Mouse (Mus musculus): ENCODE measurements around the gene Cfap126. TPM values are rescaled to one million over a fixed set of nuclear protein-coding genes. Genes with fewer than 3 reads are reported as not detected.
"Not testable (repeated sequence)": the region's sequence is repeated elsewhere in the genome, so short reads cannot be mapped to it uniquely, and the experiment has no call there.

Cfap126 gene
- polyA plus RNA-seq, 1 experiment = 5.6 TPM

- not testable (repeated sequence) for H3K4me1 ChIP-seq (ENCODE audit: control insufficient read depth, insufficient read depth, low read length); H3K4me3 ChIP-seq (replicated peaks; ENCODE audit: insufficient read depth, low read depth, low read length); H3K27me3 ChIP-seq (ENCODE audit: control insufficient read depth, insufficient read depth, low read length); H3K27ac ChIP-seq (ENCODE audit: insufficient read depth, low read length)
- WGBS = 1% methylated on average over 20 of the region's 27 CpGs
- peak; percentile 31 to 44 for DNase-seq
These were observed 35.8 kb upstream of the Cfap126 start for GRCm38 (mm10) chr1:171077955-171078354.

GRCm38 (mm10) chr1:171078419-171078818, 35.3 kb upstream of the Cfap126 start:
- DNase-seq; H3K4me3 ChIP-seq (replicated peaks; ENCODE audit: insufficient read depth, low read depth, low read length): not testable (repeated sequence)

GRCm38 (mm10) chr1:171079345-171079744, 34.4 kb upstream of the Cfap126 start:
- not testable (repeated sequence) for H3K4me3 ChIP-seq (replicated peaks; ENCODE audit: insufficient read depth, low read depth, low read length); H3K27ac ChIP-seq (ENCODE audit: insufficient read depth, low read length); DNase-seq; H3K4me1 ChIP-seq (ENCODE audit: control insufficient read depth, insufficient read depth, low read length); H3K27me3 ChIP-seq (ENCODE audit: control insufficient read depth, insufficient read depth, low read length)
- WGBS = 0% methylated on average over 1 of the region's 35 CpGs

More at GRCm38 (mm10) chr1:171078419-171078818, 35.3 kb upstream of the Cfap126 start:
- H3K4me1 ChIP-seq (ENCODE audit: control insufficient read depth, insufficient read depth, low read length); H3K27me3 ChIP-seq (ENCODE audit: control insufficient read depth, insufficient read depth, low read length); H3K27ac ChIP-seq (ENCODE audit: insufficient read depth, low read length): not testable (repeated sequence)
- 16% methylated on average over 12 of the region's 12 CpGs for WGBS

- not testable (repeated sequence) for H3K27ac ChIP-seq (ENCODE audit: insufficient read depth, low read length); H3K4me3 ChIP-seq (replicated peaks; ENCODE audit: insufficient read depth, low read depth, low read length); H3K4me1 ChIP-seq (ENCODE audit: control insufficient read depth, insufficient read depth, low read length); H3K27me3 ChIP-seq (ENCODE audit: control insufficient read depth, insufficient read depth, low read length); DNase-seq
- WGBS = no CpG with 5 or more reads among the region's 43 CpGs
These were observed 33.9 kb upstream of the Cfap126 start for GRCm38 (mm10) chr1:171079825-171080224.

- H3K27me3 ChIP-seq (ENCODE audit: control insufficient read depth, insufficient read depth, low read length); H3K27ac ChIP-seq (ENCODE audit: insufficient read depth, low read length); DNase-seq; H3K4me1 ChIP-seq (ENCODE audit: control insufficient read depth, insufficient read depth, low read length); H3K4me3 ChIP-seq (replicated peaks; ENCODE audit: insufficient read depth, low read depth, low read length): not testable (repeated sequence)
- 33% methylated on average over 11 of the region's 17 CpGs for WGBS
These were observed 32.0 kb upstream of the Cfap126 start for GRCm38 (mm10) chr1:171081512-171082231.

- Histone ChIP-seq H3K4me1 (ENCODE audit: control insufficient read depth, insufficient read depth, low read length) (no peaks in the 10 kb centered on the region), H3K27me3 (ENCODE audit: control insufficient read depth, insufficient read depth, low read length) (no peaks in the 10 kb centered on the region; the same call in 1 of the 2 replicates), H3K4me3 (replicated peaks; ENCODE audit: insufficient read depth, low read depth, low read length) (peak overlapping the region; percentile 71), H3K27ac (ENCODE audit: insufficient read depth, low read length) (no peak overlapping the region)
- under 1% methylated on average over 26 of the region's 26 CpGs for WGBS
- no peak for DNase-seq
- TF ChIP-seq POLR2A (IDR thresholded peaks at IDR 0.05; ENCODE audit: borderline replicate concordance, insufficient read depth, low read length) = no peak
- no peak for TF ChIP-seq CTCF (IDR thresholded peaks at IDR 0.05; ENCODE audit: borderline replicate concordance, insufficient read depth, low read depth, low read length)
These were observed 28.0 kb upstream of the Cfap126 start for GRCm38 (mm10) chr1:171085718-171086117.

- H3K4me1 ChIP-seq (ENCODE audit: control insufficient read depth, insufficient read depth, low read length); H3K27me3 ChIP-seq (ENCODE audit: control insufficient read depth, insufficient read depth, low read length); H3K4me3 ChIP-seq (replicated peaks; ENCODE audit: insufficient read depth, low read depth, low read length); DNase-seq; H3K27ac ChIP-seq (ENCODE audit: insufficient read depth, low read length): not testable (repeated sequence)
- WGBS = 9% methylated on average over 10 of the region's 10 CpGs
These were observed 25.4 kb upstream of the Cfap126 start for GRCm38 (mm10) chr1:171088237-171088869.

GRCm38 (mm10) chr1:171089891-171090290, 23.8 kb upstream of the Cfap126 start:
- H3K27me3 ChIP-seq (ENCODE audit: control insufficient read depth, insufficient read depth, low read length) = no peaks in the 10 kb centered on the region; the same call in 1 of the 2 replicates
- no peak for TF ChIP-seq CTCF (IDR thresholded peaks at IDR 0.05; ENCODE audit: borderline replicate concordance, insufficient read depth, low read depth, low read length)
- no peak for TF ChIP-seq POLR2A (IDR thresholded peaks at IDR 0.05; ENCODE audit: borderline replicate concordance, insufficient read depth, low read length)
- 97% methylated on average over 1 of the region's 1 CpGs for WGBS
- no peak overlapping the region for H3K27ac ChIP-seq (ENCODE audit: insufficient read depth, low read length)
- no peak overlapping the region for H3K4me3 ChIP-seq (replicated peaks; ENCODE audit: insufficient read depth, low read depth, low read length)
- no peaks in the 10 kb centered on the region for H3K4me1 ChIP-seq (ENCODE audit: control insufficient read depth, insufficient read depth, low read length)
- no peak for DNase-seq

- 73% methylated on average over 2 of the region's 2 CpGs for WGBS
- H3K4me3 ChIP-seq (replicated peaks; ENCODE audit: insufficient read depth, low read depth, low read length) = no peak overlapping the region
These were observed 23.0 kb upstream of the Cfap126 start for GRCm38 (mm10) chr1:171090761-171091160.

More at GRCm38 (mm10) chr1:171090761-171091160, 23.0 kb upstream of the Cfap126 start:
- no peaks in the 10 kb centered on the region for H3K4me1 ChIP-seq (ENCODE audit: control insufficient read depth, insufficient read depth, low read length)
- DNase-seq = no peak
- no peaks in the 10 kb centered on the region; the same call in 1 of the 2 replicates for H3K27me3 ChIP-seq (ENCODE audit: control insufficient read depth, insufficient read depth, low read length)
- H3K27ac ChIP-seq (ENCODE audit: insufficient read depth, low read length) = no peak overlapping the region
- TF ChIP-seq CTCF (IDR thresholded peaks at IDR 0.05; ENCODE audit: borderline replicate concordance, insufficient read depth, low read depth, low read length) (no peak), POLR2A (IDR thresholded peaks at IDR 0.05; ENCODE audit: borderline replicate concordance, insufficient read depth, low read length) (no peak)
